ENCODE assay signal across 17 mouse cellular contexts in genomic region chr1:133900825-133901224, GRCm38 (mm10). TPM values are rescaled to one million over a fixed set of nuclear protein-coding genes. Genes with fewer than 3 reads are reported as not detected.
A peak's percentile ranks its signal among the peaks of the same experiment; 100 is the strongest.
DNase-seq lines count a peak whose midpoint lies in the region; TF ChIP-seq lines count a peak whose summit lies in the region.
"Had no signal": no experiment of that assay in that cellular context is flagged by ENCODE, and none has a peak within 500 bp of the region (broad histone marks: within the 10 kb centered on the region; RNA-seq: fewer than 3 reads in every experiment).

No protein-coding gene starts in this region.

- no peaks in the 10 kb centered on the region for H3K36me3 ChIP-seq in forebrain, embryonic 10.5 days (replicated peaks)
- H3K36me3 ChIP-seq: embryonic facial prominence, embryonic 12.5 days; G1E; heart, embryonic 15.5 days had no signal

- no peaks in the 10 kb centered on the region for H3K9me3 ChIP-seq in forebrain, embryonic 10.5 days
- H3K9me3 ChIP-seq: embryonic facial prominence, embryonic 12.5 days; forebrain, embryonic 13.5 days; G1E; heart, embryonic 15.5 days had no signal

- peak; percentile 68 for DNase-seq in gastrocnemius, adult 2 months
- no peak for DNase-seq in gastrocnemius, adult 8-10 months (ENCODE audit: low spot score in 2 of 2)
- peak; percentile 95 for DNase-seq in 3T3-L1 (ENCODE audit: low read depth, low spot score)
- peak; percentile 87 for DNase-seq in brain, adult 2 months (ENCODE audit: low read depth, low spot score)
- peak; percentile 75 to 80 for DNase-seq in cerebellum, postnatal 14 days
- no peak for DNase-seq in heart, postnatal 36 days
- no peak for DNase-seq in forebrain, embryonic 10.5 days (ENCODE audit: extremely low spot score, low spot score)
- DNase-seq in right cerebral cortex, postnatal 4 days: no peak
- DNase-seq: kidney, adult 18-20 months; kidney, postnatal 25 days; lung, postnatal 10 days had no signal

- H3K27me3 ChIP-seq in forebrain, embryonic 10.5 days (ENCODE audit: poor library complexity, severe bottlenecking): peaks cover 27% of the 10 kb centered on the region
- H3K27me3 ChIP-seq: embryonic facial prominence, embryonic 12.5 days had no signal

- 78% methylated on average over 9 of the region's 9 CpGs for WGBS in forebrain, embryonic 10.5 days

- intact Hi-C loops in gastrocnemius, adult 2 months (cut with DNase I): no loop called here
- intact Hi-C loops in heart, postnatal 36 days (cut with DNase I): no loop called here

- peaks cover 11% of the 10 kb centered on the region for H3K4me1 ChIP-seq in forebrain, embryonic 10.5 days
- H3K4me1 ChIP-seq: embryonic facial prominence, embryonic 12.5 days had no signal

- TF ChIP-seq CTCF in gastrocnemius, adult 2 months (IDR thresholded peaks at IDR 0.05): no peak

- H3K4me3 ChIP-seq in gastrocnemius, adult 2 months: no peak overlapping the region
- H3K4me3 ChIP-seq in forebrain, embryonic 10.5 days: no peak overlapping the region
- H3K4me3 ChIP-seq: embryonic facial prominence, embryonic 12.5 days; forebrain, embryonic 13.5 days; heart, embryonic 15.5 days had no signal

- no peak overlapping the region for H3K27ac ChIP-seq in gastrocnemius, adult 2 months
- no peak overlapping the region for H3K27ac ChIP-seq in forebrain, embryonic 10.5 days
- H3K27ac ChIP-seq: embryonic facial prominence, embryonic 12.5 days; forebrain, embryonic 13.5 days; heart, embryonic 15.5 days; hindbrain, embryonic 14.5 days; liver, embryonic 14.5 days had no signal

RNA-seq across cellular contexts. Expression of gene Optc, which starts 7.0 kb away (rescaled TPM):
- total RNA-seq in gastrocnemius, adult 2 months (2021): under 1 TPM in 1 of 2 experiments, not detected in 1; 0.13 TPM
- total RNA-seq in gastrocnemius, adult 8-10 months (2022): under 1 TPM in 1 of 4 experiments, not detected in 3; 0.29 TPM
- total RNA-seq in heart, postnatal 36 days (2021): under 1 TPM; 0.42 to 0.65 TPM
- polyA plus RNA-seq in forebrain, embryonic 10.5 days (2016; fragmentation: Nextera tagmentation; extraction: Ambion mirVana): 1.2 and 2.3 TPM in 2 replicates
- total RNA-seq: G1E had no signal
- polyA plus RNA-seq: G1E had no signal

RNA-seq across cellular contexts. Expression of gene Prelp, which starts 20.4 kb away (rescaled TPM):
- 10 to 100 TPM; 19.5 to 66.5 TPM for total RNA-seq in gastrocnemius, adult 2 months (2021)
- total RNA-seq in gastrocnemius, adult 8-10 months (2022): 10 to 100 TPM; 11.0 to 30.6 (median 17.9) TPM
- total RNA-seq in heart, postnatal 36 days (2021): 10 to 100 TPM; 30.9 to 32.5 TPM
- 0.36 and 0.90 TPM in 2 replicates for polyA plus RNA-seq in forebrain, embryonic 10.5 days (2016; fragmentation: Nextera tagmentation; extraction: Ambion mirVana)

Comparison
In these comparisons a context has a peak if more than half of its experiments do, and no peak if none do; other contexts are left out.
1. DNase-seq: peak in gastrocnemius, adult 2 months (single experiment), 3T3-L1 (single experiment), brain, adult 2 months (single experiment) and cerebellum, postnatal 14 days (2 of 2); none in gastrocnemius, adult 8-10 months (0 of 2), heart, postnatal 36 days (0 of 2), forebrain, embryonic 10.5 days (single experiment) and right cerebral cortex, postnatal 4 days (single experiment).